Mouse (Mus musculus): Measurements from ENCODE around the gene Fndc11.
"Not testable (repeated sequence)": the region's sequence is repeated elsewhere in the genome, so short reads cannot be mapped to it uniquely, and the experiment has no call there.

Fndc11 gene

GRCm38 (mm10) chr2:181219538-181220216 lies at the start of gene Fndc11:
Fndc11 (plus strand) TSS chr2:181220013.
- DNase-seq = peak; percentile 53

GRCm38 (mm10) chr2:181174646-181175045 lies 45.2 kb upstream of the Fndc11 start:
- no peak for DNase-seq

DNA sequence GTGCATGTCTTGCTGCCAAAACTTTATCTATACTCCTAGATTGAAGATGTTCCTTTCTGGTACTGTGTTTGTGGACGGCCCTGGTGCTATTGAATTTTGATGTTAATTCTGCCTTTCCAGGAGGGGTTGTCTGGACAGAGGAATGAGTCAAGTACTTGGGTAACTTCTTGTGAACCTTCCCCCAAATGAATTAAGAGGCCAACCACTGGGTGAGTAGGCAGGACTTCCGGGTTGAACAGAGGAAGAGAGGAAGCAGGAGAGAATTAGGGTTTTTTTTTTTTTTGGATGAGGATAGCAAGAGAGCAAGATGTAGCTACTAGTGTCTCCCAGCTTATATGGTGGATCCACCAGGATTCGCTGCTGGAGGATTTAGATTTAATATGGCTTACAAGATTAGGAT lies 41.8 kb upstream of the Fndc11 start:
- DNase-seq = no peak

DNA sequence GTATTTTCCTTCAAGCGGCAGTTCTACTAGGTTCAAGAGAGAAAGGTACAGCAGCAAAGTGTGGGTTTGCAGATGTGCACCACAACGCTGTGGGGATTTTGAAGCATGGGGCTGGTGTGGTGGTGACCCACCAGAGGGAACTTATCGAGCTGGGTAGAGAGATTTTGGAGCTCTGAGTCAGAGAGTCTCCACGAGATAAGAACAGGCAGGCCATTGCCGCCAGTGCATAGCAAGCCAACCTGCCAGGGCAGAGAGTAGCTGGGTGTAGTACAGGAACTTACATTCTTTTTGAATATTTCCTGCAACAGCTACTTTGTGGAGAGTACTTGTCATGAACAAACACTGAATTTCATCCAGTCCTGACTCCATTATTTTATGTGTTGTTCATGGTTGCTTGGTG lies 41.3 kb upstream of the Fndc11 start:
- DNase-seq = no peak

GRCm38 (mm10) chr2:181180898-181181297 lies 38.9 kb upstream of the Fndc11 start:
- no peak for DNase-seq

GRCm38 (mm10) chr2:181186635-181187034 lies 33.2 kb upstream of the Fndc11 start:
- DNase-seq = peak; percentile 81

GRCm38 (mm10) chr2:181187121-181188000 lies 32.5 kb upstream of the Fndc11 start, which contains the start of gene Ppdpf:
Ppdpf (plus strand) TSS chr2:181187247.
- DNase-seq = peak; percentile 85

DNA sequence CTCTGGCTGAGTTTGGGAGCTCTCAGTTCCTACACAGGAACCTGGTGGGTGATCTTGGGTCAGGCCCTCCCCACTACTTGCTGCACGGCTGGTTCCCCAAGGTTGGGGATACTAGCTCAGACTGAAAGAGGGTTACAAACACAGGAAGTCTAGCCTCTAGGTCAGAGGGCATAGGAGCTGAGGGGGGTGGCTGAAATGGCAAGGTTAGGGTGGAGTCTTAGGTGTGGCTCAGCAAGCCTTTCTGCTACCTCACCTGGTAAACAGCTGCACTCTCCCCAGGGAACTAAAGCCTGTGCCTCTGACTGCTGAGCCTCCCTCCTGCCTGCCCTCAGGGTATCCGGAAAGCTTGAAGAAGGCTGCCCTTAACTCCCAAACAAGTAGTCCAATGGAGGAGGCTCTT lies 31.1 kb upstream of the Fndc11 start:
- DNase-seq = no peak

- no peak for DNase-seq
Measured at GRCm38 (mm10) chr2:181189321-181189720, 30.5 kb upstream of the Fndc11 start.

DNA sequence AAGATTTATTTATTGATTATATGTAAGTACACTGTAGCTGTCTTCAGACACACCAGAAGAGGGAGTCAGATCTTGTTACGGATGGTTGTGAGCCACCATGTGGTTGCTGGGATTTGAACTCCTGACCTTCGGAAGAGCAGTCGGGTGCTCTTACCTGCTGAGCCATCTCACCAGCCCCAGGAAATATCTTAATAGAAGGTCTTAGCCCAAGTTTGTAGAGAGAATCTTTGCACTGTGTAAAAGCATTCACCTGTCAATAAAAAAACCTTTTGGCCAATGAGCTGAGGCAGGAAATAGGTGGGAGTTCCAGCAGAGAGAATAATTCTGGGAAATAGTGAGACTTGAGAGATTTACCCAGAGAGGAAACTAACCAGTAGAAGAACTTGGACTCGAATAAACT lies 28.4 kb upstream of the Fndc11 start:
- DNase-seq = not testable (repeated sequence)

DNA sequence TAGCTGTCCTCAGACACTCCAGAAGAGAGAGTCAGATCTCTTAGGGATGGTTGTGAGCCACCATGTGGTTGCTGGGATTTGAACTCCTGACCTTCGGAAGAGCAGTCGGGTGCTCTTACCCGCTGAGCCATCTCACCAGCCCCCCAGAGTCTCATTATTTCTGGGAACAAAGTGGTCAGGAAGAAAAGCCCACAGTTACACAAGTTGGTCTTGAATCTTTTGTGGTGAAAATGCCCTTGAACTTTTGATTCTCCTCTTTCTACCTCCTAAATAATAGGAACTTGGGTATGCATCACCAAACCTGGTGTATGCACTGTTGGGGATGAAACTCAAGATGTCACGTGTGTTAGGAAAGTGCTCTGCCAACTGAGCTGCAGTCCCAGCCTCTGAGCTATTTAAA lies 27.9 kb upstream of the Fndc11 start:
- DNase-seq = no peak

DNA sequence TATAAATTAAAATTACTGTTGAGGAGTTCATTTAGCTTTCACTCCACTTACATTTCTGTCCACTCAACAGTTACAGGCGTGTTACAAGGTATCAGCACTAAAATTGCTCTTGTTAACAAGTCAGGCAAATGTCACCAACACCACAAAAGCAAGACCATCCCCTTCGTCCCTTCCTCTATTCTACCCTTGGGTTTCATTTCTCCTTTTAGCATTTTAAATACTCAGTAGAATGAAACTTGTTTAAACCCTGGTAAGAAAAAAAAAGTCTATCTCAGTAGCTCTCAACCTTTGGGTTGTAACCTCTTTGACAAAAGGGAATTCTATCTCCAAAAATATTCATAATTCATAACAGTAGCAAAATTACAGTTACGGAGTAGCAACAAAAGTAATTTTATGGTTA lies 26.8 kb upstream of the Fndc11 start:
- DNase-seq = no peak

DNA sequence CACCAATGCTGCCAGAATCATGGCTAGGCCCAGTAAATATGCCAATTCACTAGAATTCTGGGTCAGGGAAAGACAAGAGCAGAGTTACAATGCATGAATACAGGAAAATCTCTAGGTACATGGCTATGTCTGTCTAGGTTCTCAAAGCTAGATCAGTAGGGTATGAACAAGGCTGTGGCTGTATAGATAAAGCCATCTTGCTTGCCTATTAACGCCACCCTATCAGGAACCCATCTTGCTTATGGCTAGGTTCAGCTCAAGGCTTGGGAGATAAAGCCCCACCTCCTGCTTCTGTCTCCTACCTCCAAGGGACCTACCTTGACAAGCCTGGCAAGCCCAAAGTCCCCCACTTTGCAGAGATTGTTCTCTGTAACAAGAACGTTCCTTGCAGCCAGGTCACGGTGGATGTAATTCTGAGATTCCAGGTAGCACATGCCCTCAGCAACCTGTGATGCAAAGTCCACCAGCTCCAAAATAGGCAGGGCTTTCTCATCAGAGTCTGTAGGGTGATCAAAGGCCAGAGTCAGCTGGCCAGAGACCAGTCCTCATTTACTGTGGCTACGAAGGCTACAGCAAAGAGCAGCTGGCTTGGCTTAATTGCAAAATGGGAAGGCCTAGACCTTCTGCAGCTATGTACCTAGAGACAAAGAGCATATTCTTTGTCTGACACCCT lies 23.0 kb upstream of the Fndc11 start:
- DNase-seq = no peak

- no peak for DNase-seq
Measured at GRCm38 (mm10) chr2:181201606-181202005, 18.2 kb upstream of the Fndc11 start.

GRCm38 (mm10) chr2:181202422-181202821 lies 17.4 kb upstream of the Fndc11 start, which contains the start of gene Ptk6:
Ptk6 (minus strand) TSS chr2:181202789.
- no peak for DNase-seq

DNA sequence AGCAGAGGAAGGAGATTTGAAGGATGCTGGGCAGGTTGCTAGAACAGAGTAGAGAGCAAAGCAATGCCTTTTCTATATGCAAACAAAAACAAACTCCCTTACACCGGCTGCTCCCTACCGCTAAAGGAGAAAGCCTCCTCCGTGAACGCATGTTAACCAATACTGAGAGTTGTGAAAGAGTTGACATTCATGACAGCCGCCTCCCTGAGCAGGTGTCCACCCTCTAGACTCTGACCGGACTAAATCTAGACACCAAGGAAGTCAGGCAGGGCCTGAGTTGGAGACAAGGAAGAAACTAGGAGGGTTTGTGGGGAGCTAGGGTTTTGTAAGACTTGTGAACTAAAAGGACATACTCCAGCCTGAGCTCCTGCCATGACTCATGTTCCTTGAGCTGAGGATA lies 16.9 kb upstream of the Fndc11 start:
- DNase-seq = no peak

DNA sequence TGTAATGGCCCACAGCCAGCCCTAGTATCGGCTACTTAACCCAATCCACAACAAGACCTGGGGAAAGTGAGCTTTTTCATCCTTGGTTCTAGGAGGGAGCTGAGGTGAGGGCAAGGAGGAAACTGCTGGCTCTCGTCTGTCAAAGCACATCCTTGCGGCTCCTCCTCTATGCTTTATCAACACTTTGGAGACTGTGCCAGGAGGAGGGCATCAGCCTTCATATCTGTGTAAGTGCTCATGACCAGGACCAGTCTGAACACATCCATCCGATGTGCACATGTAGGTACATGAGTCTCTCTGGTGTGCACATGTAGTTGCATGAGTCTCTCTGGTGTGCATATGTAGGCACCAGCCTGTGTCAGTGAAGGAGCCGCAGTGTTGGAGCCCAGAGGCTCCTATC lies 14.1 kb upstream of the Fndc11 start:
- DNase-seq = no peak

- DNase-seq = no peak
Measured at GRCm38 (mm10) chr2:181206118-181206517, 13.7 kb upstream of the Fndc11 start.

GRCm38 (mm10) chr2:181212389-181213020 lies 7.3 kb upstream of the Fndc11 start:
- DNase-seq = no peak

GRCm38 (mm10) chr2:181213021-181213445 lies 6.8 kb upstream of the Fndc11 start, which contains the start of gene Srms:
Srms (minus strand) TSS chr2:181213185.
- DNase-seq = no peak

GRCm38 (mm10) chr2:181216037-181216436 lies 3.8 kb upstream of the Fndc11 start:
- no peak for DNase-seq

GRCm38 (mm10) chr2:181218881-181219485 lies 830 bp upstream of the Fndc11 start:
- no peak for DNase-seq
